Mouse (Mus musculus) liver, adult 2 months (tissue): ENCODE data around the gene Gramd1b.

Source experiments
- CTCF ChIP-seq: fragments of 200-500 bp; IDR thresholded peaks from 2 replicates; pipeline ENCODE4 v1.5.1; 2011; ENCODE audit warnings: low read depth, low read length, control low read depth
- POLR2A ChIP-seq: fragments of 200-500 bp; IDR thresholded peaks from 2 replicates; pipeline ENCODE4 v1.6.1; 2011; ENCODE audit warnings: low read length, control low read depth; ENCODE audit not compliant: insufficient read depth; ENCODE audit errors: extremely low read depth

DNA sequence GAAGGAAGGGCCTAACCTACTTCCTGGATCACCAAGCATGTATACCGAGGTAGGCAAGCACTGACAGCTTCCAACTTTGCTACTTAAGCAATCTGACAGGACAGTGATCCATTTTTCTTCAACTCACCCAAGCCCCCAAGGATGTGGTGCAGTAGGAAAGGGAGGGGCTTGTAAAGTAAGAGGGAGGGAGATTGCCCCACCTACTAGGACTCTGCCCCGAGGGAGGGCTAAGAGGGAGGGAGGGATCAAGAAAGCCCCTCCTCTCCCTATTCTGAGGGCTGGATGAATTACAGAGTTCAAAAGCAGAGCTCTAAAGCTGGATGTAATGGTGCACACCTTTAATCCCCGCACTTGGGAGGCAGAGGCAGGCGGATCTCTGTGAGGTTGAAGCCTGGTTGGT, 117.6 kb downstream of the Gramd1b start:
- TF ChIP-seq POLR2A (no peak), CTCF (no peak)
